Mouse (Mus musculus) small intestine, adult 2 months (tissue): ENCODE results near the gene Slco1b2. TPM values are rescaled to one million over a fixed set of nuclear protein-coding genes. Genes with fewer than 3 reads are reported as not detected.
"Not testable (repeated sequence)": the region's sequence is repeated elsewhere in the genome, so short reads cannot be mapped to it uniquely, and the experiment has no call there.

Source experiments
- H3K27ac ChIP-seq: fragments of 200-500 bp; 2 replicates; pipeline ENCODE4 v1.5.1; 2012; ENCODE audit warnings: low read depth, low read length, control low read depth, inconsistent platforms; ENCODE audit not compliant: insufficient read depth
- H3K27me3 ChIP-seq: fragments of 200-500 bp; 2 replicates; pipeline ENCODE4 v1.6.1; 2012; ENCODE audit warnings: mild to moderate bottlenecking, moderate library complexity, low read length, inconsistent platforms; ENCODE audit not compliant: control insufficient read depth, insufficient read depth
- H3K36me3 ChIP-seq: fragments of 200-500 bp; 2 replicates; pipeline ENCODE4 v1.6.1; 2012; ENCODE audit warnings: mild to moderate bottlenecking, low read length, control low read depth, inconsistent platforms; ENCODE audit not compliant: control insufficient read depth, insufficient read depth
- H3K4me1 ChIP-seq: fragments of 200-500 bp; 2 replicates; pipeline ENCODE4 v1.6.1; 2012; ENCODE audit warnings: low read length, inconsistent platforms, mixed read lengths; ENCODE audit not compliant: control insufficient read depth, insufficient read depth, insufficient read length
- H3K4me3 ChIP-seq: fragments of 200-500 bp; 2 replicates; pipeline ENCODE4 v1.5.1; 2012; ENCODE audit warnings: low read depth, mild to moderate bottlenecking, control low read depth, inconsistent platforms, low read length, moderate library complexity
- CTCF ChIP-seq: fragments of 200-500 bp; IDR thresholded peaks from 2 replicates; pipeline ENCODE4 v1.5.1; 2012; ENCODE audit warnings: low read depth, mild to moderate bottlenecking, control low read depth, inconsistent platforms, low read length, moderate library complexity, mixed read lengths; ENCODE audit not compliant: insufficient replicate concordance, insufficient read length; ENCODE audit errors: extremely low read depth
- POLR2A ChIP-seq: fragments of 200-500 bp; IDR thresholded peaks from 2 replicates; pipeline ENCODE4 v1.6.1; 2012; ENCODE audit warnings: low read depth, mild to moderate bottlenecking, control low read depth, inconsistent platforms, low read length, moderate library complexity
- WGBS: fragments of 180-500 bp; shearing (Covaris S2); methylation state at CpG from one replicate; pipeline ENCODE4 v1.1.7; 2018; 5-methylcytosine and 5-hydroxymethylcytosine counted together
- polyA plus RNA-seq: library from polyadenylated mRNA; depleted of rRNA; stranded (reverse); fragments of >200 nt; gene quantifications from 2 replicates; pipeline ENCODE4 v1.2.3, GENCODE M21; 2012; rRNA removed

Gene Slco1b2
- not detected in 2 replicates for polyA plus RNA-seq

DNA sequence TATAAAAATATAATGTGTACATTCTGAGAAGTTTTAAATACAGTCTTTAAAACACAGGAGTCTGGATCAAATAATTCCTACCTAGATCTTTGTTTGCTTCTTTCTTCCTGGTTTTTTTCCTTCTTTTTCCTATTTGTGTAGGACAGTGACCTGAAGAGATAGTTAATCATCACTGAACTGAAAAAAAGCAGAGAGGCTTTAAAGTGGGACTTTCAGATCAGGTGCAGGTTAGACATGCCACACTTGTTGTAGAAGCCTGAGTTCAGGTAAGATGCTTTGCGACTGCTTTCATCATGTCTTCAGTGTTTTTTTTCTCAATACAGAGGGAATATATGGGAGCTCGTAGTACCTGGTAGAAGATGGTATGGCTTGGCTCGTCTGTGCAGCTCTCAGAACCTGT lies at the start of gene Slco1b2:
TSS of gene Slco1b2 (plus strand) at position 228 of the 400 bp plus-strand sequence.
- Histone ChIP-seq H3K4me3 (no peak within 1 kb of the TSS), H3K27me3 (no peaks in the 10 kb centered on the region), H3K4me1 (no peaks in the 10 kb centered on the region), H3K36me3 (no peaks in the 10 kb centered on the region), H3K27ac (no peak within 1 kb of the TSS)
- WGBS: 78% methylated on average over 3 of the region's 3 CpGs
- no peak for TF ChIP-seq POLR2A
- TF ChIP-seq CTCF: no peak

DNA sequence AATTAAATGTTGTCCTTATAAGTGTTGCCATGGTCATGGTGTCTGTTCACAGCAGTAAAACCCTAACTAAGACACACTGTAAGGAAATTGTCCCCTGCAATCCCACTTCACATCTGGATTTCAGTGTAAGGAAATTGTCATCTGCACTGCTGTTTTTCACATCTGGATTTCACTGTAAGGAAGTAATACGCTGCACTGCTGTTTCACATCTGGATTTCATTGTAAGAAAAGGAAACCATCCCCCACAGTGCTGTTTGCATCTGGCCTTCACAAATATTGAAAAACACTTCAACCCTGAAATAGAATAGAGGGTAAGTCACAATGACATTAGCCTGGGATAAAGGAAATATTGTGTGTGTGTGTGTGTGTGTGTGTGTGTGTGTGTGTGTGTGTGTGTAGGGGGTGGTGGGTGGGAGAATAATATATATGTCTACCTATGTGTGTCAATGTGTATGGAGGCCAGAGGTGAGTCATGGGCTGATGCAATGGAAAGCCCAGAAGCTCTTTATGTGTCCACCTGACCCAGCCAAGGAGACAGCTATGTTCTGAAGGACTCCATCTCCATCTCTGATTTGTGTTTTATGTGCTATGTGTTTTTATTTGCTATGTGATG lies 44.4 kb upstream of the Slco1b2 start:
- no peak overlapping the region for H3K27ac ChIP-seq
- WGBS: 80% methylated on average over 1 of the region's 1 CpGs
- no peak for TF ChIP-seq CTCF
- no peaks in the 10 kb centered on the region for H3K36me3 ChIP-seq
- no peaks in the 10 kb centered on the region for H3K27me3 ChIP-seq
- H3K4me3 ChIP-seq: no peak overlapping the region
- no peaks in the 10 kb centered on the region for H3K4me1 ChIP-seq

DNA sequence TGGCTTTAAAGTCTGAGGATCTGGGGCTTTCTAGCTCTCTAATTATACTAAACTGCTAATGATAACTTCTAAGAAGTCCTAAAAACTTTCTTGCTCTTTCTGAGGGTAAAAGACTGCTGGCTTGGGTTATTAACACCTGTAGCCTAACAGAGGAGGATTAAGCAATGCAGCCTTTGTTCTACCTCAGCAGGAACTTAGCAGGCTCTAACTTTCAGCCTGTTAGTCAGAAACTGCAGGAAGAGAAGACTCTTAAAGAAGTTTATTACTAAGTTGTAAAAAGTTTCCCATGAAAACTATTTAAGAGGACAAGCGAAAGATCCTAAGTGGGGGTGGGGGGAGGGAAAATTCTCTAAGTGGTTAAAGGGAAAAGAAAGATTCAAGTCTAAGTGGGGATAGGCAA lies 39.3 kb upstream of the Slco1b2 start:
- H3K4me3 ChIP-seq: no peak overlapping the region
- no peak for TF ChIP-seq CTCF
- no peak for TF ChIP-seq POLR2A
- H3K36me3 ChIP-seq: no peaks in the 10 kb centered on the region
- H3K4me1 ChIP-seq: no peaks in the 10 kb centered on the region
- no peaks in the 10 kb centered on the region for H3K27me3 ChIP-seq
- WGBS: 10% methylated on average over 1 of the region's 1 CpGs
- no peak overlapping the region for H3K27ac ChIP-seq

DNA sequence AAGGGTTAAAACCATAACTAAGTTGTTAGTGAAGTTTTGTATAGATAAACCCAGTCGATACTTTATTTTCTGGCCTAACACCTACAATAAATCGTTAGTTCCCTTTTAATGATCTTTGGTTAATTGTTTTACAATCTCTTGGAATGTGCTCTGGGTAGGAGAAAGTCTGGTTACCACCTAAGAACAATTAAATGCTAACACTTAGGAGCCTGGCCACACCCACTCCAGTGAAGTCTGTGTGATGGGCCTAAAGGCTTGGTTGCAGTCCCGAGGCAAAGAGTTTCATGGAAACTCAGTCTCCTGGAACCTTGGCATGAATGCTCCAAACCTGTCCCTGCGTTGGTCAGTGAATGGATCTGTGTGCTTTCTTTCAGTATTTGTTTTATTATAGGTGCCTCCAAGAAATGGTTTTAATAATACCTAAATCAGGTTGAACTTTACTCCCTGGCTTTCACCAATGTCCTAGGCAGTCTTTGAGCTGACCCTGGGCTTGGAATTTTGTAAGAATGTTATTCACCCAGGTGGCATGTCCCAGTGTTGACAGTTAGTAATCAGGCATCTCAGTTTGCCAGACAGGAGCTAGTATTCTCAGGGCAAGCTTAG lies 38.6 kb upstream of the Slco1b2 start:
- H3K27me3 ChIP-seq, H3K4me3 ChIP-seq, H3K27ac ChIP-seq, H3K4me1 ChIP-seq, H3K36me3 ChIP-seq: not testable (repeated sequence)
- WGBS: 6% methylated on average over 4 of the region's 4 CpGs

DNA sequence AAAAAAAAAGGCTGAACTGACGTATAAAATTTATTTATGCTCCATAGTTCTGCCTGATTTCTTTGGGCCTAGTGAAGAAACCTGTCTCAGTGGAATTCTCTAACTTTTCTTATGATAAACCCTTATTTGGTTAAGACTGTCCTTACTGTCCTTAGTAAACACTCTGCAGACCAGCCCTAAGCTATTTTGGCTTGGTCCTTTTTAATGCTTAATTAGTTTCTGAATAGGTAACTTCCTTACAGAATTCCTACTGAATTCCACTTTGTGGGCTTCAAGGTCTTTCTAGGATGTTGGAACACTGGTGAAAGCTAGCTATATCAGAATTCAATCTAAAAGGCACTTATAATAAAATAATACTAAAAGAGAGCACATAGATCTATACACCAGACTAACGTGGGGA lies 33.2 kb upstream of the Slco1b2 start:
- TF ChIP-seq CTCF: no peak
- TF ChIP-seq POLR2A: no peak
- no peak overlapping the region for H3K27ac ChIP-seq
- 85% methylated on average over 2 of the region's 2 CpGs for WGBS

DNA sequence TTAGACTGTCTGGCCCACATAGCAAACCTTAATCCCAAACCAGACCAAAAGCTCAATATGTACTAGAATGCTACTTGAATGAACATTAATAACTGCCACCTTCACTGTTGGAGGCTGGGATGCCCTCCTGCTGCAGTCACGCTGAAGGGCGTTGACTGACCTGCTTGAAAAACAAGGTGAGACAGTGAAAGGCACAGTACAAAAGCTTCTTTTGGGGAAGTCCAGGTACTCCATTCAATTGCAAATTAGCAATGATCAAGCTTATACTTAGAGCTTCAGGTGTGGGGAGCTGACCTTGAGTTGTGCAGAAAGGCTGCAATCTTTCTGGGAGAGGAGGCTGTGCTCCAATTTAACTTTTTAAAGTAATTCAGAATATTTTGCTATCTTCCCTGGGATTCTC lies 32.3 kb upstream of the Slco1b2 start:
- no peak for TF ChIP-seq CTCF
- H3K4me1 ChIP-seq: no peaks in the 10 kb centered on the region
- H3K27ac ChIP-seq: no peak overlapping the region
- no peaks in the 10 kb centered on the region for H3K27me3 ChIP-seq
- H3K4me3 ChIP-seq: no peak overlapping the region
- H3K36me3 ChIP-seq: no peaks in the 10 kb centered on the region
- WGBS: 94% methylated on average over 2 of the region's 2 CpGs

More for the DNA sequence above, 33.2 kb upstream of the Slco1b2 start:
- no peaks in the 10 kb centered on the region for H3K27me3 ChIP-seq
- H3K36me3 ChIP-seq: no peaks in the 10 kb centered on the region
- no peaks in the 10 kb centered on the region for H3K4me1 ChIP-seq
- no peak overlapping the region for H3K4me3 ChIP-seq

DNA sequence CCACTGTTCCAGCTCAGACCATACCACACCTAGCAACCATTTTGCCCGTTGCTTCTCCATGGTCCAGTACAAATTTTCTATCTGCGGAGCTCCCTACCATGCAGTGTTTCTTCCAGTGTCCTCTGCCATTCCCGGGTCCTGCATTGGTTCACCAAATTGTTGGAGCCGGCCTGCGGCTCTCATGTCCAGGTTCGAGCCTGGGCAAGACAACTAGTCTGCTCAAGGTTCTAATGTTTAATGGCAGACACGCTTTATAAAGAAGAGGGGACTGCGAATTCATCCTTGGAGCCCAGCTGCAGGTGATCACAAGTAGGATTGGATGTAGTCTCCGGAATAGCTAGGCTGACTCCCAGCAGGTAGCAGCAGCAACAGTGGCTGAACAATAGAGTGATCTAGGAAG lies 28.4 kb upstream of the Slco1b2 start:
- H3K27ac ChIP-seq: no peak overlapping the region
- WGBS: 79% methylated on average over 9 of the region's 9 CpGs
- no peaks in the 10 kb centered on the region for H3K4me1 ChIP-seq
- TF ChIP-seq CTCF (no peak), POLR2A (no peak)
- H3K27me3 ChIP-seq: no peaks in the 10 kb centered on the region
- H3K4me3 ChIP-seq: no peak overlapping the region
- no peaks in the 10 kb centered on the region for H3K36me3 ChIP-seq

DNA sequence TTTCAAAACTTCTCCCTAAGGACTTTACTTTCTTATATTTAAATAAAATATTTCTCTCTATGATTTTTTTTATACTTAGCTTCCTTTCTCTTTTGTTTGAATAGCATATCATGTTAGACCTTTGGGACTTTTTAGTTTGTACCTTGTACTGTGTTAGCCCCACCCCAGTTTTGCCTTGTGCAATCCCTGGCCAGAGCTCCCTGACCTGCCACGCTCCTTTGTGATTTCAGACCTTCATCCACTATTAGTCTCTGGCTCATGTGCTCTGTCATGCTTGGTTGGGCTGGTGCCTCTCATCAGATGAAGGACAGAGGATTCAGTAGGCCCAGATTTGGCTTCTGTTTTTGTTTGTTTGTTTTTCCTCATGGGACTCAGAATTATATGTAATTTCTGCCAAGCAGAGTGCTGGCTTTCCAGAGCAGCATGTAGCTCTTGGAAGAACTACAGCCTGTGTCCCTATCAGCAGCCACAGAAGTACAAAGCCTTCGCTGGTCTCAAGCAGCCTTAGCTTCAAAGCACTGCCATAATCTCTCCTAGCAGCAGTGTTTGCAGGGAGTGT lies 18.5 kb upstream of the Slco1b2 start:
- Histone ChIP-seq H3K27ac (no peak overlapping the region), H3K36me3 (no peaks in the 10 kb centered on the region), H3K27me3 (no peaks in the 10 kb centered on the region), H3K4me3 (no peak overlapping the region), H3K4me1 (no peaks in the 10 kb centered on the region)
- TF ChIP-seq POLR2A: no peak
- TF ChIP-seq CTCF: no peak
- 48% methylated on average over 2 of the region's 2 CpGs for WGBS
